Mouse (Mus musculus) G1E (cell line): ENCODE measurements around the gene Dph5.

ENCODE experiments used
- CTCF ChIP-seq: IDR thresholded peaks from 2 replicates; pipeline ENCODE4 v1.5.1; 2012; ENCODE audit warnings: low read depth, low read length, inconsistent platforms, mixed read lengths
- GATA1 ChIP-seq: IDR thresholded peaks from 2 replicates; pipeline ENCODE4 v1.6.1; 2012; ENCODE audit warnings: borderline replicate concordance, low read length, inconsistent platforms, mixed read lengths
- GATA2 ChIP-seq: IDR thresholded peaks from 2 replicates; pipeline ENCODE4 v1.6.1; 2012; ENCODE audit warnings: low read depth, low read length, inconsistent platforms, borderline replicate concordance
- POLR2AphosphoS5 ChIP-seq: IDR thresholded peaks from 2 replicates; pipeline ENCODE4 v1.6.1; 2012; ENCODE audit warnings: low read depth, low read length, inconsistent platforms; ENCODE audit not compliant: insufficient replicate concordance
- TAL1 ChIP-seq: conservative IDR thresholded peaks from 2 replicates; pipeline ENCODE4 v1.6.1; 2012; ENCODE audit warnings: low read depth, low read length, inconsistent platforms, mixed read lengths

GRCm38 (mm10) chr3:115845032-115845618 is 42.5 kb upstream of the Dph5 start:
- TF ChIP-seq CTCF (no peak), TAL1 (no peak), GATA2 (no peak), POLR2AphosphoS5 (no peak), GATA1 (no peak)
